Mouse (Mus musculus) midbrain, embryonic 12.5 days (tissue): Measurements from ENCODE around the gene Gla. TPM values are rescaled to one million over a fixed set of nuclear protein-coding genes. Genes with fewer than 3 reads are reported as not detected.
A peak's percentile ranks its signal among the peaks of the same experiment; 100 is the strongest.

ENCODE experiments used
- ATAC-seq: fragments of 200-750 bp; cut with Nextera tagmentation; 2 replicates; pipeline ENCODE4 v1.8.0; 2017; ENCODE audit warnings: low read depth, moderate TSS enrichment, moderate library complexity; ENCODE audit not compliant: low FRiP score
- H3K27ac ChIP-seq: fragments of 300-500 bp; sonication (generic); replicated peaks from 2 replicates; pipeline ENCODE4 v1.5.1; 2016; ENCODE audit warnings: mild to moderate bottlenecking
- H3K27me3 ChIP-seq: fragments of 300-500 bp; sonication (generic); 2 replicates; pipeline ENCODE4 v1.6.1; 2016; ENCODE audit warnings: mild to moderate bottlenecking
- H3K36me3 ChIP-seq: fragments of 300-500 bp; sonication (generic); 2 replicates; pipeline ENCODE4 v1.6.1; 2016
- H3K4me1 ChIP-seq: fragments of 300-500 bp; sonication (generic); 2 replicates; pipeline ENCODE4 v1.6.1; 2016
- H3K4me2 ChIP-seq: fragments of 300-500 bp; sonication (generic); replicated peaks from 2 replicates; pipeline ENCODE4 v1.6.1; 2016; ENCODE audit warnings: mild to moderate bottlenecking, moderate library complexity
- H3K4me3 ChIP-seq: fragments of 300-500 bp; sonication (generic); 2 replicates; pipeline ENCODE4 v1.5.1; 2016; ENCODE audit warnings: mild to moderate bottlenecking
- H3K9ac ChIP-seq: fragments of 300-500 bp; sonication (generic); replicated peaks from 2 replicates; pipeline ENCODE4 v1.6.1; 2016; ENCODE audit warnings: mild to moderate bottlenecking, moderate library complexity
- H3K9me3 ChIP-seq: fragments of 300-500 bp; sonication (generic); 2 replicates; pipeline ENCODE4 v1.6.1; 2016; ENCODE audit warnings: mild to moderate bottlenecking
- WGBS: fragments of 180-500 bp; shearing (Covaris S2); methylation state at CpG from one replicate; pipeline ENCODE4 v1.1.7; 2016; 5-methylcytosine and 5-hydroxymethylcytosine counted together
- polyA plus RNA-seq: library from polyadenylated mRNA; unstranded; fragments of >200 nt; fragmentation: Nextera tagmentation; extraction: Ambion mirVana; gene quantifications from 2 replicates; pipeline ENCODE4 v1.2.1, GENCODE M21; 2016

Gene Gla
- polyA plus RNA-seq, 1 experiment from 2014 or later = 4.5 TPM

GRCm38 (mm10) chrX:134585103-134586002 is 15.6 kb downstream of the Gla start, which contains the start of gene Rpl36a:
Gene Rpl36a, plus strand, starts transcription at chrX:134585654.
- H3K9me3 ChIP-seq = no peaks in the 10 kb centered on the region
- WGBS = 25% methylated on average over 45 of the region's 45 CpGs
- peak; percentile 97 for ATAC-seq
- H3K27me3 ChIP-seq = no peaks in the 10 kb centered on the region
- H3K4me3 ChIP-seq = peak within 1 kb of the TSS; percentile 55
- peak within 1 kb of the TSS; percentile 63 for H3K4me2 ChIP-seq
- peak within 1 kb of the TSS; percentile 69 for H3K9ac ChIP-seq
- peaks cover 14% of the 10 kb centered on the region for H3K36me3 ChIP-seq
- H3K4me1 ChIP-seq = no peaks in the 10 kb centered on the region
- peak within 1 kb of the TSS; percentile 88 for H3K27ac ChIP-seq

- WGBS = 77% methylated on average over 11 of the region's 11 CpGs
- H3K4me3 ChIP-seq = no peak within 1 kb of the TSS
- H3K27ac ChIP-seq = no peak within 1 kb of the TSS
- no peak within 1 kb of the TSS for H3K9ac ChIP-seq
- no peaks in the 10 kb centered on the region for H3K4me1 ChIP-seq
- H3K4me2 ChIP-seq = no peak within 1 kb of the TSS
- no peaks in the 10 kb centered on the region for H3K36me3 ChIP-seq
- no peak for ATAC-seq
- H3K9me3 ChIP-seq = no peaks in the 10 kb centered on the region
- H3K27me3 ChIP-seq = no peaks in the 10 kb centered on the region
Observed at GRCm38 (mm10) chrX:134582888-134583669, 17.8 kb downstream of the Gla start, which contains the start of gene Btk. Gene Btk, minus strand, starts transcription at chrX:134583570.

- H3K9ac ChIP-seq = no peak overlapping the region
- 89% methylated on average over 11 of the region's 11 CpGs for WGBS
- no peak overlapping the region for H3K27ac ChIP-seq
- no peaks in the 10 kb centered on the region for H3K4me1 ChIP-seq
- no peaks in the 10 kb centered on the region for H3K27me3 ChIP-seq
- no peak for ATAC-seq
- no peaks in the 10 kb centered on the region for H3K9me3 ChIP-seq
- H3K36me3 ChIP-seq = no peaks in the 10 kb centered on the region
- no peak overlapping the region for H3K4me3 ChIP-seq
- H3K4me2 ChIP-seq = no peak overlapping the region
Observed at GRCm38 (mm10) chrX:134582270-134582669, 18.7 kb downstream of the Gla start.

- no peaks in the 10 kb centered on the region for H3K9me3 ChIP-seq
- ATAC-seq = no peak
- no peak overlapping the region for H3K27ac ChIP-seq
- H3K4me2 ChIP-seq = no peak overlapping the region
- H3K4me1 ChIP-seq = no peaks in the 10 kb centered on the region
- H3K9ac ChIP-seq = no peak overlapping the region
- no peaks in the 10 kb centered on the region for H3K27me3 ChIP-seq
- 85% methylated on average over 14 of the region's 14 CpGs for WGBS
- no peak overlapping the region for H3K4me3 ChIP-seq
- no peaks in the 10 kb centered on the region for H3K36me3 ChIP-seq
Observed at GRCm38 (mm10) chrX:134580528-134581305, 20.2 kb downstream of the Gla start.

- Histone ChIP-seq H3K9me3 (no peaks in the 10 kb centered on the region), H3K27ac (no peak overlapping the region), H3K27me3 (no peaks in the 10 kb centered on the region), H3K36me3 (no peaks in the 10 kb centered on the region), H3K4me2 (no peak overlapping the region), H3K9ac (no peak overlapping the region), H3K4me1 (no peaks in the 10 kb centered on the region), H3K4me3 (no peak overlapping the region)
- no peak for ATAC-seq
- WGBS = 89% methylated on average over 4 of the region's 4 CpGs
Observed at GRCm38 (mm10) chrX:134577896-134578295, 23.0 kb downstream of the Gla start.

- no peaks in the 10 kb centered on the region for H3K9me3 ChIP-seq
- no peak overlapping the region for H3K4me3 ChIP-seq
- H3K27ac ChIP-seq = no peak overlapping the region
- no peaks in the 10 kb centered on the region for H3K27me3 ChIP-seq
- WGBS = 85% methylated on average over 8 of the region's 8 CpGs
- no peak overlapping the region for H3K9ac ChIP-seq
- no peaks in the 10 kb centered on the region for H3K4me1 ChIP-seq
- no peak for ATAC-seq
- no peak overlapping the region for H3K4me2 ChIP-seq
- no peaks in the 10 kb centered on the region for H3K36me3 ChIP-seq
Observed at GRCm38 (mm10) chrX:134566536-134567222, 34.2 kb downstream of the Gla start.

- Histone ChIP-seq H3K4me3 (no peak overlapping the region), H3K4me1 (no peaks in the 10 kb centered on the region), H3K36me3 (no peaks in the 10 kb centered on the region), H3K27me3 (no peaks in the 10 kb centered on the region), H3K9ac (no peak overlapping the region), H3K9me3 (no peaks in the 10 kb centered on the region), H3K4me2 (no peak overlapping the region), H3K27ac (no peak overlapping the region)
- 87% methylated on average over 4 of the region's 4 CpGs for WGBS
- ATAC-seq = no peak
Observed at GRCm38 (mm10) chrX:134564326-134564725, 36.6 kb downstream of the Gla start.

- H3K27ac ChIP-seq = no peak overlapping the region
- H3K9ac ChIP-seq = no peak overlapping the region
- no peaks in the 10 kb centered on the region for H3K27me3 ChIP-seq
- no peak overlapping the region for H3K4me2 ChIP-seq
- no peaks in the 10 kb centered on the region for H3K36me3 ChIP-seq
- H3K4me1 ChIP-seq = no peaks in the 10 kb centered on the region
- no peak overlapping the region for H3K4me3 ChIP-seq
- ATAC-seq = no peak
- H3K9me3 ChIP-seq = no peaks in the 10 kb centered on the region
- 83% methylated on average over 6 of the region's 6 CpGs for WGBS
Observed at GRCm38 (mm10) chrX:134554425-134554824, 46.5 kb downstream of the Gla start.

GRCm38 (mm10) chrX:134553326-134553725 is 47.6 kb downstream of the Gla start:
- Histone ChIP-seq H3K27me3 (no peaks in the 10 kb centered on the region), H3K9me3 (no peaks in the 10 kb centered on the region), H3K4me1 (no peaks in the 10 kb centered on the region), H3K27ac (no peak overlapping the region), H3K4me3 (no peak overlapping the region), H3K9ac (no peak overlapping the region), H3K4me2 (no peak overlapping the region), H3K36me3 (no peaks in the 10 kb centered on the region)
- no peak for ATAC-seq
- 84% methylated on average over 4 of the region's 4 CpGs for WGBS

GRCm38 (mm10) chrX:134550903-134551302 is 50.0 kb downstream of the Gla start:
- no peak overlapping the region for H3K4me2 ChIP-seq
- no peaks in the 10 kb centered on the region for H3K4me1 ChIP-seq
- no peaks in the 10 kb centered on the region for H3K36me3 ChIP-seq
- H3K4me3 ChIP-seq = no peak overlapping the region
- no peaks in the 10 kb centered on the region for H3K9me3 ChIP-seq
- no peak overlapping the region for H3K9ac ChIP-seq
- WGBS = 22% methylated on average over 5 of the region's 5 CpGs
- H3K27ac ChIP-seq = no peak overlapping the region
- ATAC-seq = 0 out of 2 replicates have a peak, but pooled peaks have one; percentile 60
- no peaks in the 10 kb centered on the region; the same call in 1 of the 2 replicates for H3K27me3 ChIP-seq

- no peaks in the 10 kb centered on the region for H3K36me3 ChIP-seq
- no peak overlapping the region for H3K4me2 ChIP-seq
- no peaks in the 10 kb centered on the region; the same call in 1 of the 2 replicates for H3K27me3 ChIP-seq
- no peak overlapping the region for H3K9ac ChIP-seq
- H3K4me1 ChIP-seq = no peaks in the 10 kb centered on the region
- WGBS = 86% methylated on average over 4 of the region's 4 CpGs
- no peak for ATAC-seq
- no peaks in the 10 kb centered on the region for H3K9me3 ChIP-seq
- no peak overlapping the region for H3K4me3 ChIP-seq
- H3K27ac ChIP-seq = no peak overlapping the region
Observed at GRCm38 (mm10) chrX:134547330-134547729, 53.6 kb downstream of the Gla start.
